Comparison of ENCODE assay signal across 8 mouse cellular contexts in genomic region chr2:166564455-166564854, GRCm38 (mm10).
DNase-seq lines count a peak whose midpoint lies in the region; ATAC-seq lines count a peak whose summit lies in the region.

No protein-coding gene starts in this region.

- 3% methylated on average over 11 of the region's 11 CpGs for WGBS in forebrain, embryonic 15.5 days
- 10% methylated on average over 11 of the region's 11 CpGs for WGBS in hindbrain, embryonic 15.5 days
- 4% methylated on average over 11 of the region's 11 CpGs for WGBS in limb, embryonic 15.5 days
- whole genome bisulfite sequencing in midbrain, embryonic 14.5 days = 7% methylated on average over 11 of the region's 11 CpGs

- no peak overlapping the region; the same call in 1 of the 2 replicates for H3K27ac ChIP-seq in brown adipose tissue, adult 24 weeks (replicated peaks; ENCODE audit: low read depth, low read length)
- H3K27ac ChIP-seq in forebrain, embryonic 15.5 days (replicated peaks) = no peak overlapping the region
- no peak overlapping the region for H3K27ac ChIP-seq in hindbrain, embryonic 15.5 days (replicated peaks)
- H3K27ac ChIP-seq in limb, embryonic 15.5 days = 0 out of 2 replicates have a peak overlapping the region, but pooled peaks have one; percentile 7
- no peak overlapping the region for H3K27ac ChIP-seq in midbrain, embryonic 14.5 days (replicated peaks; ENCODE audit: low read depth, low read length)

- H3K9ac ChIP-seq in forebrain, embryonic 15.5 days (replicated peaks) = no peak overlapping the region
- no peak overlapping the region for H3K9ac ChIP-seq in hindbrain, embryonic 15.5 days
- no peak overlapping the region for H3K9ac ChIP-seq in limb, embryonic 15.5 days
- H3K9ac ChIP-seq in midbrain, embryonic 14.5 days (replicated peaks; ENCODE audit: low read length) = no peak overlapping the region

- ATAC-seq in forebrain, embryonic 15.5 days (replicated peaks) = peak; percentile 49
- ATAC-seq in hindbrain, embryonic 15.5 days (ENCODE audit: low FRiP score, low read depth) = peak; percentile 27; the same call in 1 of the 2 replicates
- ATAC-seq in limb, embryonic 15.5 days (ENCODE audit: insufficient number of reproducible peaks, low FRiP score, low TSS enrichment, low read depth) = no peak
- peak; percentile 60; the same call in 1 of the 2 replicates for ATAC-seq in midbrain, embryonic 14.5 days (ENCODE audit: low FRiP score, low TSS enrichment)

- peak overlapping the region; percentile 41 for H3K4me3 ChIP-seq in brown adipose tissue, adult 24 weeks (ENCODE audit: insufficient read depth, low read depth, low read length)
- no peak overlapping the region for H3K4me3 ChIP-seq in forebrain, embryonic 15.5 days
- H3K4me3 ChIP-seq in hindbrain, embryonic 15.5 days = no peak overlapping the region
- peak overlapping the region; percentile 9; the same call in 1 of the 2 replicates for H3K4me3 ChIP-seq in limb, embryonic 15.5 days
- no peak overlapping the region for H3K4me3 ChIP-seq in midbrain, embryonic 14.5 days (replicated peaks; ENCODE audit: low read depth, low read length)

- DNase-seq in heart, adult 18-20 months = peak; percentile 48 to 87
- no peak for DNase-seq in heart, postnatal 25 days (ENCODE audit: low spot score)
- peak; percentile 84 for DNase-seq in midbrain, embryonic 14.5 days
- DNase-seq in spleen, postnatal 10 days (ENCODE audit: low spot score in 2 of 2) = peak; percentile 53 to 77

- no peaks in the 10 kb centered on the region; the same call in 1 of the 2 replicates for H3K4me1 ChIP-seq in brown adipose tissue, adult 24 weeks (ENCODE audit: control insufficient read depth, insufficient read depth, insufficient read length, low read length)
- peaks cover under 1% of the 10 kb centered on the region; the same call in 1 of the 2 replicates for H3K4me1 ChIP-seq in forebrain, embryonic 15.5 days
- H3K4me1 ChIP-seq in hindbrain, embryonic 15.5 days (replicated peaks) = peaks cover 7% of the 10 kb centered on the region
- H3K4me1 ChIP-seq in limb, embryonic 15.5 days = peaks cover 22% of the 10 kb centered on the region
- H3K4me1 ChIP-seq in midbrain, embryonic 14.5 days (ENCODE audit: control insufficient read depth, insufficient read depth, low read length) = peaks cover 4% of the 10 kb centered on the region

- no peaks in the 10 kb centered on the region for H3K9me3 ChIP-seq in forebrain, embryonic 15.5 days
- H3K9me3 ChIP-seq in hindbrain, embryonic 15.5 days = no peaks in the 10 kb centered on the region
- H3K9me3 ChIP-seq in limb, embryonic 15.5 days = no peaks in the 10 kb centered on the region
- H3K9me3 ChIP-seq in midbrain, embryonic 14.5 days (ENCODE audit: control insufficient read depth, low read length) = no peaks in the 10 kb centered on the region

- intact Hi-C loops in heart, postnatal 25 days (cut with DNase I) = loop anchor here (1.0 to 10.0 kb wide), 5 partner anchors 124 to 780 kb away; partner anchors contain the start of gene Sulf2

- no peak overlapping the region for H3K4me2 ChIP-seq in forebrain, embryonic 15.5 days (replicated peaks)
- H3K4me2 ChIP-seq in hindbrain, embryonic 15.5 days = no peak overlapping the region
- H3K4me2 ChIP-seq in limb, embryonic 15.5 days = peak overlapping the region; percentile 36
- no peak overlapping the region for H3K4me2 ChIP-seq in midbrain, embryonic 14.5 days (ENCODE audit: low read length)

- H3K27me3 ChIP-seq in forebrain, embryonic 15.5 days = no peaks in the 10 kb centered on the region
- H3K27me3 ChIP-seq in hindbrain, embryonic 15.5 days = no peaks in the 10 kb centered on the region
- H3K27me3 ChIP-seq in limb, embryonic 15.5 days = no peaks in the 10 kb centered on the region
- no peaks in the 10 kb centered on the region for H3K27me3 ChIP-seq in midbrain, embryonic 14.5 days (ENCODE audit: control insufficient read depth, insufficient read depth, low read length)

- H3K36me3 ChIP-seq in forebrain, embryonic 15.5 days = peaks cover 13% of the 10 kb centered on the region
- no peaks in the 10 kb centered on the region for H3K36me3 ChIP-seq in hindbrain, embryonic 15.5 days
- H3K36me3 ChIP-seq in limb, embryonic 15.5 days = peaks cover 18% of the 10 kb centered on the region
- H3K36me3 ChIP-seq in midbrain, embryonic 14.5 days (ENCODE audit: control insufficient read depth, insufficient read depth, low read length) = peaks cover 12% of the 10 kb centered on the region; the same call in 1 of the 2 replicates

Comparison
In these comparisons a context has a peak if more than half of its experiments do, and no peak if none do; other contexts are left out.
1. H3K4me3 ChIP-seq: peak in brown adipose tissue, adult 24 weeks (single experiment) and limb, embryonic 15.5 days (single experiment); none in forebrain, embryonic 15.5 days (single experiment), hindbrain, embryonic 15.5 days (single experiment) and midbrain, embryonic 14.5 days (single experiment).